Mouse (Mus musculus): Measurements from ENCODE around the gene Gm48552.

DNA sequence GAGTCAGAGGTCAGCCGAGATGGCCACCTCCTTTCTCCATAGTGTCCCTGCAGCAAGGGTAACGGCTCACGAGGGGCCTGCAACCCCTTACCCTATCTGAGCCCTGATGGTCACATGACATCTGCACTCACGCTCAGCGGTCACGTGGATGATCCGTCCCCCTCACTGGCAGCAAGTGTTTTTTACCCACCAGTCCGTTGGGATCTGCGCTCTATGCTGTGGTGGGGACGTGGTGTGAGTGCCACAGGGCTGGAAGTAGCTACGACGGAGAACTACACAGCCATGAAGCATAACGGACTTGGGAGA, 19.6 kb downstream of the Gm48552 start:
- TF ChIP-seq CTCF (IDR thresholded peaks at IDR 0.05; ENCODE audit: low read depth), result no peak
- TF ChIP-seq EP300 (optimal IDR thresholded peaks at IDR 0.05), result no peak
